Mouse (Mus musculus) frontal cortex, postnatal 25 days (tissue): ENCODE results near the gene Pcnt.
A peak's percentile ranks its signal among the peaks of the same experiment; 100 is the strongest.

Experiments
- DNase-seq, 2 experiments: peaks; one replicate each; pipeline ENCODE4 v3.0.0; 2022; ENCODE audit warnings: low spot score in 2 of 2

Pcnt gene

GRCm38 (mm10) chr10:76442178-76443088, at the start of gene Pcnt:
Gene Pcnt, minus strand, starts transcription at chr10:76442786.
- peak; percentile 88 to 93 for DNase-seq

GRCm38 (mm10) chr10:76489205-76489604, 46.6 kb upstream of the Pcnt start:
- DNase-seq, result no peak

DNA sequence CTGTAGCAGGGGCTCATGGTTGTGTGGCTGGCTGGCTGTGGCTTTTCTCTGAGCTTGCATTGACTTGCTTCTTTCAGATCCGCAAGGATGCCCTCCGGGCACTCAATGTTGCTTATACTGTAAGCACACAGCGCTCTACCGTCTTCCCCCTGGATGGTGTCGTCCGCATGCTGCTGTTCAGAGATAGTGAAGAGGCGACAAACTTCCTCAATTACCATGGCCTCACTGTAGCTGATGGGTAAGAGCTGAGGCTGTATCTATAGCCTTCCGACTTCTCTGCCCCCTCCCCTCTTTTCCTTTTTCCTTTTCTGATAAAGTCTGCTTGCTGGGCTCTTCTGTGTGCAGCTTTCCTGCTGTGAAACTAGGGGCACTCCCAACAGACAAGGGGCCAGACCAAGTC, 45.7 kb upstream of the Pcnt start:
- DNase-seq, result no peak

DNA sequence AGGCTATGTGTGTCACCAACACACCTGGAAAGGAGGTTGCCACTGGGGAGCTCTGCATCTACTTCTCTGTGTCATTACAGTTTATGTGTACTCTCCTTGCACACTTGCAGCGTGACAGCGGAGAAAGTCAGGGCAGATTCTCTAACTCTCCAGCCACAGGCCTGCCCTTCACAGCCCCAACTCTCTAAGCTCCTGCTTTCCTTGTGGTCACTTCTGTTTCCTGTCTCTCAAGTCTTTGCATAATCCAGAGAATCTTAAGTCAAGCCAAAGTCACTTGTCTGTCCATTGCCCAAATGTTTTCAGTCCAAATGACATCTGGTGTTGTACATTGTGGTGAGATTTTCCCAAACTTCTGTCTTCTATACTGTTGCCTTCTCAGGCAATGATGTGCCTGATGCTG, 43.7 kb upstream of the Pcnt start:
- DNase-seq, result no peak

- DNase-seq, result no peak
These were observed 38.9 kb upstream of the Pcnt start for GRCm38 (mm10) chr10:76481480-76481879.

GRCm38 (mm10) chr10:76480851-76481250, 38.3 kb upstream of the Pcnt start:
- DNase-seq, result no peak

DNA sequence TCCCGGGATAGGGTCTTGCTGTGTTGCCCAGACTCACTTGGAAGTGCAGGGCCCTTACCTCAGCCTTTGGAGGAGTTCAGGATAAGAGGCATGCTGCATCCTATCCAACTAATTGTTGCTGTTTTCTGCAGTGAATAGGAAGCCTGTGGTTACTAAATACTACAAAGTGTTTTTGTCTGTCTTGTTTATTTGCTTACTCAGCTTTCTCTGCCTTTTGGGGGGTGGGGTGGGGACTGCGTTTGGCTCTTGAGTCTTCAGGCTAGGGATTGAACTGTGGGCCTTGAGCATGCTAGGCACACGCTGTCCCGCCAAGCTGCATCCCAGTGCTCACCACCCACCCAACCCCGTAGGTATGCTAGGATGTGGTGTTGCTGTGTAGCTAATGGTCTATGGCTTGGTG, 31.2 kb upstream of the Pcnt start:
- no peak for DNase-seq

DNA sequence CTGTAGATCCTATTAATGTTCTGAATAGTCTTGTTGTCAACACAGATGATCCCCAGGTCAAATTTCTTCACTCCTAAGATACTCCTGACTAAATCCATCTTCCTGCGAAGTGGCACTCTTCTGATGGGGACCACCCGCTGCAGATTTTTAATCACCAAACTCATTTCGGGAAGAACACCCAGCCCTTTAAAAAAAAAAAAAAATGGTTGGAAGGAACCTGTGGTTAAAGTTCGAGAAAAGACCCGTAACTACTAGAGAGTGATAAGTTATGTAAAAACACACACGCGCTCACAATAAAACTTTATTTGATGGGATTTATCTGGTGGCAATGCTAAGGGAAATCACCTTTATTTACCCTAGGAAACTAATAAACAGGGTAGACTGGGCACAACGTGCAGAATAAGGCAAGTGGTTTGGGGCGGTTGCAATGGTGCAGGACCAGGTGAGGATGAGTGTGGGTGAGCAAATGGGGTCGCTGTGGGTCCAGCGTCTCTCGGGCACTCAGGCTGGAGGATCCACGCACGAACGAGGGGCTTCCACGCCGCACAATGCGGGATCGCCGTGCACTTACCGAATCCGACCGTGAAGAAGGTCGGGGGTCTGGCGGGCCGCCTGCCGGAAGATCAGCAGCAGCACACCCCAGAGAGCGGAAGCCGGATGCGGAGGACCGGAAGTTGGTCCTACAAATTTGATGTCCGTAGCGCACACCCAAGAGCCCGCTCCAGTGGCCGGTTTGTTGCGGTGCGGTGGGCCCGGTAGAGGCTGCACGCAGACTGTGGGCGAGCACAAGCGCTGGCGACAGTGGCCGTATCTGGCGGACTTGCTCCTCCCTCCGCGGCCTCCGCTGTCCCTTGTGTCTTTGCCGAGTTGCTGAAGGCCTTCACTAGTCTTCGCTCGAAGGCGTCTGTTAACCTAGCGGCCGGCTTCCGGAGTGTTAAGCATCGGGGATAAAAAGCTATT, 25.9 kb upstream of the Pcnt start, which contains the start of the genes Mcm3ap and Ybey:
TSS of gene Mcm3ap (plus strand) at position 725 of the 960 bp plus-strand sequence.
TSS of gene Ybey (minus strand) at position 912 of the 960 bp plus-strand sequence.
- peak; percentile 82 for DNase-seq

- DNase-seq, result no peak
These were observed 20.1 kb upstream of the Pcnt start for GRCm38 (mm10) chr10:76462721-76463120.

- DNase-seq, result no peak
These were observed 19.7 kb upstream of the Pcnt start for GRCm38 (mm10) chr10:76462312-76462711.

GRCm38 (mm10) chr10:76461255-76461654, 18.7 kb upstream of the Pcnt start:
- no peak for DNase-seq

GRCm38 (mm10) chr10:76455289-76455688, 12.7 kb upstream of the Pcnt start:
- peak; percentile 18 to 28 for DNase-seq

DNA sequence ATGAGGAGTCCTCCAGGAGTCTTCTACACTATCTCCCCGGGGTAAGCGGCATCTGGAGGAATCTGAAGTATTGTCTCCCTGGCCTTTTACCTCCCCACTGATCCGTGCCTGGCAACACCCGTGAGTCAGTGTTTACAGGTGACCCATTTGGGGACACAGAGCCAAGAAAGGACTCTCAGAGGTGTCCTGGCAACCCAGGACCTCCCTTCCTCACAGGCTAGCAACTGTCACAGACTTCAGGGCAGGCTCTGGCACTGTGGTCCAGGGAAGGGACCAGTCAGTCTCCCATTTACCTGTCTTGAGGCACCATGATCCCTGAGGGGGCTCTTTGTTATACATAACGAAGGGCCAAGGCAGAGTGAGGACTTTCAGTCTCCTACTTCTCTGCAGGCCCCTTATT, 6.3 kb upstream of the Pcnt start, which contains the start of gene 2610028H24Rik:
TSS of gene 2610028H24Rik (plus strand) at position 231 of the 400 bp plus-strand sequence.
- DNase-seq, result no peak

DNA sequence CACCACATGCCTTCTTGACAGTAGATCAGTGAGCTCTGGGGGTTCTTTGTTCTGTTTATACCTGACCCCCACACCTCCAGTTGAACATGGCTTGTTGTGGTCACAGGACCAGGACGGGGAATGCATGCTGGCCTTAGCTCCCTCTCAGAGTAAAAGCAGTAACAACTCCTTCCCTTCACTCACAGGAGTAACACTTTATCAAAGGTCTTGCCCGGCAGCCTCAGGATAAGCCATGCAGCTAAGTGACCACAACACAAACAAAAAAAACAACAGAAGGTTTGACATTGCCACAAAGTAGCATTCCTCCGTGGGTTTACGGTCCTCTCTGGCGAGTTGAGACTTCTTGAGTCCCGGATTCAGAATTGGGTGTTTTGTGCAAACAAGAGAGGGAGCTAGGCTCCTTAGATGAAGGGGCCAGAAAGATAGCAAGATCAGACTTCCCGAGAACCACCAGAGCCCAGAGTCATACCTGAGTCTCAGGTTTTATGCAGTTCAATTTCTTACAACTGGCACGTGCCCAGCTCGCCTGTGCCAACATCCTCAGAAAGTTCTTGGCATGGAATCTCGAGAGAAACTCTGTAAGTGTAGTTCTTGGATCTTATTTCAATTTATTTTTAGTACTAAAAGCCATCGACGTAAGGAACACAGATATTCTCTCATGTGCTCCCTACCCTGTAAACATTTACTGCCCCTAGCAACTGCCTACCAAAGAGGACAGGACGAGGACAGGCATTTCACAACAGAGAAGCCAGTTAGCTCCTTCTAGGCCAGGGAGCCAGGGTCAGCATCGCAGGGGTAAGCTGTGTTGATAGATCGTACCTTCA, 5.0 kb upstream of the Pcnt start:
- no peak for DNase-seq

GRCm38 (mm10) chr10:76445996-76446681, 3.6 kb upstream of the Pcnt start:
- DNase-seq, result no peak

DNA sequence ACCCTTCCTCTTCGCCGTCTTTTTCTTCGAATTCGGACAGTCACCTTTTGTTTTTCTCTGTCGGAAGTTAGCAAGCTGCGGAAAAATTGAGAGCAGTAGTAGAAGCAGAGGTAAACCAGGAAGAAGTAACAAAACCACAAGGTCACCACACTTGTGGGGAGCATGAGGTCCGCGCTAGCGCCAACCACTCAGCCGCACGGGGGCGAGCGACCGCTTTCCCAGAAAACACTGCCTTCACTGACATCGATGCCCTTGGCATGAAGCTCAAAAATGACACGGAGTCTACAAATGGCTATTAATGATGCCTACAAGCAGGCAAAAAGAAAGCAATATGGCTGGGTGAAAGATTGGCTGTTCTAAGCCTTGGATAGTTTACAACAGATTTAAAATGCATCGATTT, 2.3 kb downstream of the Pcnt start, which contains the start of gene AC141477.1:
TSS of gene AC141477.1 (minus strand) at position 164 of the 400 bp plus-strand sequence.
- DNase-seq, result no peak

GRCm38 (mm10) chr10:76439107-76439890, 3.3 kb downstream of the Pcnt start:
- DNase-seq, result no peak

GRCm38 (mm10) chr10:76433925-76434324, 8.7 kb downstream of the Pcnt start:
- no peak for DNase-seq

GRCm38 (mm10) chr10:76425674-76426073, 16.9 kb downstream of the Pcnt start:
- DNase-seq, result no peak

DNA sequence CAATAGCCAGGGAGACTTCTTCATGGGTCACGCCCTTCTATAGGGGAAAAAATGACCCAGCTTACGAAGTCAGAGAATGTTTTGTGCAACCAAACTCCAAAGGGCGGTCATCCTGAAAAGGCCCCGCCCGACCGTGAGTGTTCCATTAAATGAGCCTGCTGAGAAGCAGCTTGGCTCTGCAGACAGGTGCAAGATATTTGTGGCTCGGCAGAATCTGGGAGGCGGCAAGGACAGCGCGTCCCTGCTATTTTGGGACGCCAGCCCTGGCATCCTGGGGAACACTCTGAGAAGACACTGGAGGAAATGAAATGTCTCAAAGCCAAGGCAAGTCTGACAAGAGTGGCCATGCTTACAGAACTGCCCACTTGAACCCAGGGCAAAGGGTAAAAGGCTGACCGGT, 25.8 kb downstream of the Pcnt start:
- DNase-seq, result peak in 1 of 2 experiments; percentile 17
